Mouse (Mus musculus) activated CD4-positive, CD25-positive, alpha-beta regulatory T cell, adult 4 months (primary cell): ENCODE measurements around the gene Pecam1. TPM values are rescaled to one million over a fixed set of nuclear protein-coding genes. Genes with fewer than 3 reads are reported as not detected.

Source experiments
- ATAC-seq: one replicate; pipeline ENCODE4 v1.8.0; 2017
- polyA plus RNA-seq, 2 experiments: library from polyadenylated mRNA; unstranded; fragments of 100-300 nt; shearing (Covaris generic); gene quantifications; one replicate each; pipeline ENCODE4 v1.2.1; 2017

Pecam1 gene
- polyA plus RNA-seq, 2 experiments from 2014 or later: 102 TPM

- ATAC-seq: peak; percentile 71
Observed at GRCm38 (mm10) chr11:106688375-106688774, 62.1 kb downstream of the Pecam1 start.

- peak; percentile 17 for ATAC-seq
Observed at GRCm38 (mm10) chr11:106687293-106687692, 63.1 kb downstream of the Pecam1 start.

- no peak for ATAC-seq
Observed at GRCm38 (mm10) chr11:106684027-106684426, 66.4 kb downstream of the Pecam1 start.

GRCm38 (mm10) chr11:106683345-106683744, 67.1 kb downstream of the Pecam1 start:
- ATAC-seq: no peak

GRCm38 (mm10) chr11:106681138-106681537, 69.3 kb downstream of the Pecam1 start:
- peak; percentile 33 for ATAC-seq

GRCm38 (mm10) chr11:106679874-106680273, 70.6 kb downstream of the Pecam1 start:
- peak; percentile 45 for ATAC-seq

GRCm38 (mm10) chr11:106677910-106678591, 72.4 kb downstream of the Pecam1 start:
- ATAC-seq: no peak

- ATAC-seq: no peak
Observed at GRCm38 (mm10) chr11:106677331-106677730, 73.1 kb downstream of the Pecam1 start.

- no peak for ATAC-seq
Observed at GRCm38 (mm10) chr11:106675875-106676274, 74.6 kb downstream of the Pecam1 start.

GRCm38 (mm10) chr11:106675201-106675726, 75.2 kb downstream of the Pecam1 start:
- ATAC-seq: no peak

GRCm38 (mm10) chr11:106674612-106675153, 75.7 kb downstream of the Pecam1 start:
- ATAC-seq: peak; percentile 80

- no peak for ATAC-seq
Observed at GRCm38 (mm10) chr11:106673727-106674611, 76.5 kb downstream of the Pecam1 start.

GRCm38 (mm10) chr11:106672919-106673505, 77.4 kb downstream of the Pecam1 start:
- no peak for ATAC-seq

GRCm38 (mm10) chr11:106671801-106672200, 78.6 kb downstream of the Pecam1 start:
- ATAC-seq: no peak

GRCm38 (mm10) chr11:106670951-106671478, 79.4 kb downstream of the Pecam1 start:
- ATAC-seq: no peak

- ATAC-seq: no peak
Observed at GRCm38 (mm10) chr11:106670266-106670665, 80.2 kb downstream of the Pecam1 start.

GRCm38 (mm10) chr11:106669873-106670173, 80.6 kb downstream of the Pecam1 start:
- peak; percentile 6 for ATAC-seq

GRCm38 (mm10) chr11:106669102-106669872, 81.1 kb downstream of the Pecam1 start:
- ATAC-seq: no peak

GRCm38 (mm10) chr11:106668336-106668735, 82.1 kb downstream of the Pecam1 start:
- no peak for ATAC-seq

GRCm38 (mm10) chr11:106667855-106668254, 82.6 kb downstream of the Pecam1 start:
- no peak for ATAC-seq

GRCm38 (mm10) chr11:106666470-106667107, 83.8 kb downstream of the Pecam1 start:
- no peak for ATAC-seq
